Mouse (Mus musculus) thymus, postnatal 4 days (tissue): ENCODE data around the gene Rft1.

Experiments
- DNase-seq: peaks from one replicate; pipeline ENCODE4 v3.0.0; 2021

The Rft1 gene

DNA sequence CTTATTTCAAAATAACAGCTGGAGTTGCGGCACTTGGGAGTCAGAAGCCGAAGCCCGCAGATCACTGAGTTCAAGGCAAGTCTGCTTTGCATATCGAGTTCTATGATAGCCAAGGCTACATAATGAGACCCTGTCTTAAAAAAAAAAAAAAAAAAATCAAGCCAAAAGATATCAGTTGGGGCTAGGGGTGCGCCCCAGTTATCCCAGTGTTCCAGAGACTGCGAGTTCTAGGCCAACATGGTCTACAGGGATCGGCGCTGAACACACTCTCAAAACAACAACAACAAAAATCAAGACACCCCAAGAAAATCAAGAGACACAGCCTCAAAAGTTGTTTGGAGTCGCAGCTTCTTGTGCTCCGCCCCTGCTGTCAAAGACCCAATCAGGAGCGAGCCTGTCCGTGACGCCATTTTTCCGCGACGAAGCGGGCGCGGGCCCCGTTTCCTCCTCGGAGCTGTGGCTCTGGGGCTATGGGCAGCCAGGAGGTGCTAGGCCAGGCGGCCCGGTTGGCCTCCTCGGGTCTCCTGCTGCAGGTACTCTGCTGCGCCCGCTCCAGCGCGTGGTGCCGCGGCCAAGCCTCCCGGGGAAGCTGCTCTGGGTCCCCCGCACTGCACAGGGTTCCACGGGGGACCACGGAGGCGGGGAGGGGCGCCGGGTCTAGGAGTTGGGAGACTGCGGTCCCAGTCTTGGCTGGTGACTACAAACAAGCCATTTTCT, at the start of gene Rft1:
Rft1 (plus strand) TSS at position 418 of the 717 bp plus-strand sequence.
- DNase-seq, result peak; percentile 99

DNA sequence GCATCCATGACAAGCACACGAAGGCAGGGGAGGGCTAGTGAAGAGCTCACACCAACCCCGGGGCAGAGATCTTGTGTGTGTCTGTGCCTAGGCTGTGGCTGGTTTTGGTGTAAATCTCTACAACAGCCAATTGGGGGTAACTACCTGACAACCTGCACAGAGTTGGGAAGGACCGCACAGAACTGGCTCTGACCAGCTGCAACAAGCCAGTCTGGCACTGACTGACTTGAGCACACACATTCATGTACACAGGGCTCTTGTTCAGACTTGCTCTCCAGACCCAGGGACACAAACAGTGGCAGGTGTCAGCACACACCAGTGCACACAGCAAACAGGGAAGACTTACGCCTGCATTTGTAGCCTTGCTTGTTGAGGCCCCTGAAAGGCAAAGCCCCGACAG, 47.3 kb upstream of the Rft1 start:
- DNase-seq, result no peak

DNA sequence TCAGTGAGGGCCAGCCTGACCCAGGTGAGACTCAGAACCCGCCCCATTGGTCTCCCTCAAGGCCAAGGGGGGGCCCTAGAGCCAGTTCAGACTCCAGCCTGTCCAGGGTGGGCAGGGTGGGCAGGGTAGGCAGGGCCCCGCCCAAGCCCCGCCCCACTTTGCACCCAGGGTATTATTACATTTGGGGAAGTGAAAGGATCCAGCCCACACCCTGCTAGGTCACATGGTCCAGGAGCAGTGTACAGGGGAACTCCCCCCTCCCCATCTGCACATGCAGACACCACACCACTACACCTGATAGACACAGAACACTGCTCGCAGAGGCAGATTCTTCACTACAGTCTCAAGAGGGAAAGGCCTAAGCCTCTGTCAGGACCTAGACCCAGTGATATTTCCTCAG, 46.5 kb upstream of the Rft1 start:
- no peak for DNase-seq

DNA sequence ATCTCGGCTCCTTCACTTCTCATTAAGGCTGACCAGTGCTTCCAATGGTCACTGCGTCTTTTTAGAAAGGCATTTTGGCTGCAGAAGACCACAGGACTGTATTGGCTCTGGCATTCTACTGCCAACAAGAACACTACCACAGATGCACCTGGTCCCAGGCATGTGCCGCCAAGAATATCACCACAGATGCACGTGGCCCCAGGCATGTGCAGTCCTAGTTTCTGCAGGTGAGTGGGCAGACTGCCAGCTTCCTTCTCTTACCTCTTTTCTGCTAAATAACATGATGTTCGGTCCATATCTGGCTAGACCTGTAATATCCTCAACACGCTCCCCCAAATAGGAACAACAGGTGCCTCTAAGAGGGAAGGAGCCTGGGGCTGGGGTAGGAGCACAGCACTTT, 46.0 kb upstream of the Rft1 start:
- no peak for DNase-seq

DNA sequence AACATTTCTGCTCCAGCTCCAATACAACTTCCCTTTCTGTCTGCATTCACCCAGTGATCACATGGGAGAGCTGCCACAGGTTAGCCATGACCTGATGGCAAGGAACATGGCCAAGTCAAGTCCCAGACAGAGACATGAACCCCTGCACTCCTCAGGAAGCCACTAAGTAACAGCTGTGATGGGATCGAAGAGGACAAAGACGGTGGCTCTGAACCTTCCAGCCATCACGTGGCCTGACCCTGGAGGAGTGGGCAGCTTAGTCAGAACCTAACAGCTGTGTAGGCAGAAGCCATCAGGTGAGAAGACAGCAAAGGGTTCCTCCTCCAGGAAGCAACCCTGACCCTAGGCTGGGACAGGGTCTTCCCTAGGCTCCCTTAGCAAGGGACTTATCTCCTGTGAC, 44.7 kb upstream of the Rft1 start:
- DNase-seq, result no peak

DNA sequence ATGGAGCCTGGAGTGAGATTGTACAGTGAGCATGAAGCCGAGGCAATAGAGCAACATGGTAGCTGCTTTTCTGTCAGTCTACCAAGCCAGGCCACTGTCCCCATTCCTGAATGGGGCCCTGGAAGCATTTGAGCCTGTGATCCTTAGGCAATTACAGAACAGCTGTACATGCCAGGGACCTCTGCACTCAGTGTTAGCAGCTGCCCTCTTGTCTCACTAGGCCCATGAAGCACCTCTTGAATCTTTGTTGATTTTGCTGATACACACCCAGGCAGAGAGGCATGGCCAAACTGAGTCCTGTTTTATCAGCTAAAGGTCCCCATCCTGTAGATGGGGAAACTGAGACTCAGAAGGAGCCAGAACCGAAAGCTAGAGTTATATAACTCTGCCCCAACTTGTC, 43.9 kb upstream of the Rft1 start:
- no peak for DNase-seq

DNA sequence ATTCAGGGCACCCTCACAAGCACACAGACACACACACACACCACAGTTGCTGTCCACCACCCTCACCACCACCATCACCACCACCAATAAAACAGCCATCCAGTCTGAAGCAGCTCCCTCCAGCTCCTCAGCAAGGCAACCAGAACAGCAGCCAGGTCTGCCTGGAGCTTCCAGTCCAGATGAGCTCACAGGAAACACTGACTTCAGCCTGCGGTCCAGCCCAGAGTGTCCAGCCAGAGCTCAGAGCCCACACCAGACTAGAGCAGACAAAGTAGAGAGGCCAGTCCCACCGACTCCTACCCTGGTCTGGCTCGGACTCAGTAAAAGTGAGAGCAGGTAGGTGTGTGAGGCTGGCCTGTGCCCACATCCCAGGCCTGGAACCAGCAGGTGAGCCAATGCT, 43.2 kb upstream of the Rft1 start:
- DNase-seq, result no peak

DNA sequence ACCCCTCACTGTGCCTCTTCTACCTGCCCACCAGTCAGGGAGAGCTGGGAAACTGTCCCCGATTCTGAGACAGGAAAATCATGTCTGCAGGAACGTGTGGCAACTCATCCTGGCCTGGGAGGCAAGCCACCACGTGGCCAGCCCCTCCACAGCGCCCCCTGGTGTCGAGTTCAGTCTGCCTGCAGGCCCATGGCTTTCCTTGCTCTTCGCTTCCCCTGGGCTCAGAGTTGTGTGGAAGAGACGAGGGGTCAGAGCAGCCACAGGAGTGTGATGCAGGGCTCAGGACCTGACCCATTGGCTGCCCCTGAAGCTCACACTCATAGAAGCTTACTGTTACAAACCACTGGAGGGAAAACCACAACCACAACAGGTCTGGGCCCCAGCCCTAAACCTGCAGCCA, 41.6 kb upstream of the Rft1 start:
- DNase-seq, result peak; percentile 95

DNA sequence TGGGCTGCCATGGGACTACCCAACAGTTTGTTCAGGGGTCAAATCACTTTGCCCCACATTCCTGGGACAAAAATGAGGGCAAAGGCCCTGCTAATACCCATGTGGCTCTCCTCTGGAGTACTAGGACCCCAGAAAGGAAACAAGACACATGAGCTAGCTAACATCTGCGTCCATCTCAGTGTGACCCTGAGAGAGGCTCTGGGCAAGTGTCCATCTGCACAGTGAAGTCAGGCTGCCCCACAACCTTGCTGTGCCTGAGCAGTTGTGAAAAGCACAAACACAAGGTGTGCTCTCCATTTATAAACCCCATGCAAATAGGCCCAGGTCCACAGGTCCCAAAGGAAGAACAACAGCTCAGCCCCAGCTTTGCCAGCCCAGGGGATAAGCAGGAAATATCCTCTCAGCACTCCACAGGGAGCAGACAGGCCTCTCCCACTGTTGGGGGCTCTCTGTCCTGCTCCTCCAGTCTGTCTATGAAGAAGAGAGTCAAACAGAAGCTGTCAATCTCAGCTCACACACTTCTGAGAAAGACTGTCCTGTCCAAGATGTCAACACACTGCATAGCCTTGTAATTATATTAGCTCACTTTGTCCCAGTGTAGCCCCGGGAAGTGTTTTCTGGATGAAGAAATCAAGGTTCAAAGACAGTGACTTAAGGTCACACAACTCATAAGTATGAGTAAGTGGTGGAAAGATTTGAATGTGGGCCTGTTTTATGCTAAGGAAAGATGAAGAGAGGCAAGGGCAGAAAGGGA, 41.0 kb upstream of the Rft1 start:
- no peak for DNase-seq

DNA sequence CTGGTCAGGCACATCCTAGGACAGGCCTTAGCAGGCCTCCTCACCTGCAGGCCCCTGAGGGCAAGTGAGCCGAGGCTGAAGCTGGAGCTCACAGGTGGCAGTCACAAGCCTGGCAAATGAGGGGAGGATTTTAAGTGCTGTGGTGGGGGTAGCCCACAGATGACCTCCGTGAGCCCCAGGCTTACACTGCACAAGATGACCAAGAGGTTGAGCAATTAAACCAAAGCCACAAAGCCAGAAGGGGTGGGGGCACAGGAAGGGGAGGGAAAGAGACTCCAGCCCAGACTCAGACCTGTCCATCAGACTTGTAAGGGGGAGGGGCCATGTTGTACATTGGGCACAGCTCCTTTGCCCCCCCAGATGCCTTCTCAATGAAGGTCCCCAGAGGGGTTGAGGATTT, 37.4 kb upstream of the Rft1 start:
- DNase-seq, result no peak

DNA sequence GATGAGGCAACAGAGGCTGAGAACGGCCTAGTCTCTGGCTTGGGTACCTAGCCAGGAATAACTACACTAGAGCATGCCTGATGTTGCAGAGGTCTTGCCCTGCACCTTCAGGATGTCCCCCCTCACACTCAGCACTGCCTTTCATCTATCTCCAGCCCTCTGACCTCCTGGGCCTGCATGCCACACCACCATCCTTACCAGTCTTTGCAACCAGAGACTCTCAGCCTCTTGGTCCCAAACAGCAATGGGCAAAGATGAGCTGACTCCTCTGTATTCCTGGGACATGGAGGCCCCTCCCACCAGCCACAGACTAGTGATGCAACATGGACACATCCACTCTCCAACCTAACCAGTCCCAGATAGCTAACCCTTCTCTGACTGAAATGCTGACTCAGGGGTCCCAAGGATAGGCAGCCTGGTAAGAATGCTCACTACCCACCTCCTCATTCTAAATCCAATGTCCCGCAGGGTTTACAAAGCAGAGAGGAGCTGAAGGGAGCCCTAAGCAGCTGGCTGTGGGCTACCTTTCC, 35.3 kb upstream of the Rft1 start:
- no peak for DNase-seq

DNA sequence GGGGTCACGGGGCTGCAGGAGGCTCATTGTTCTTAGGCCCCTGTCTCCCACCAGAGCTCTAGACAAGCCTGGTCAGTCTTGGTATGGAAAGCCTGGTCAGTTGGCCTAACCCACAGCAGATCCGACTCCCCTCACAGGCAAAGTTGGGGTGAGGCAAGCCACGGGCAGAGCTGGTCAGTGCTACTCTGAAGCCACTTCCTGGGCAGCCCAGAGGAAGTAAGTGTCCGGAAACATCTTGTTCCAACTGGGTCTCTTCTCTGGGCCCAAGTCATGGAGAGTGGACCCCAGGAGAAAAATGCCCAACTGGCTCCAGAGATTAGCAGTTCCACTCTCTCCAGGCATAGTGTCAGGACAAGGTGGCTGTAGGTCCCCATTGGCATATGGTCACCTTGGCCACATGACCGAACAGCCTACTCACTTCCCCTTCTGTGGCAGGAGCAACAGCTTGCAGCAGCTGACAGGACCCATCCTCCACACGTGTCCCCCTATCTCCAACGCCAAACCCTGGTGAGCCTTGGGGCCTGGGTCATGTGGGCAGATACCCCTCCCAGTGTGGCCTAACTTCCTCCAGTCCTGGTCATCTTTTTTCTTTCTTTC, 34.1 kb upstream of the Rft1 start:
- no peak for DNase-seq

DNA sequence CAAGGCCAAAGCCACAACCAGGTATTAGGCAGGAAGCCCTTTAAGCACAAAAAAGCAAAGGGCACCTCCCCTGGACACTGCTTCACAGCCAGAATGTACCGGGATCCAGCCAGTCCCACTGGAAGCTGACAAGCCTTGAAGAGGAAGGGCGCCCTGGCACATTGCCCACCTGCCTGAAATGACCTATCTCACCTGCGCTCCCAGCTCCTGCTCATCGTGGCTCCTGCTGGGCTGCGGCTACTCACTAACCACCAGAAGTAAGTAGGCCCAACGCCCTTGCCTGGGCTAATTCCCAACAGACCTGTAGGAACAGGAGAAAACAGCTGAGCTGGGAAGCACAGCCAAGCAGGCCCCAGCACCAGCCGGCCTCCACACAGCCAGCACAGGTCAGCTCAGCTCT, 32.0 kb upstream of the Rft1 start:
- no peak for DNase-seq

DNA sequence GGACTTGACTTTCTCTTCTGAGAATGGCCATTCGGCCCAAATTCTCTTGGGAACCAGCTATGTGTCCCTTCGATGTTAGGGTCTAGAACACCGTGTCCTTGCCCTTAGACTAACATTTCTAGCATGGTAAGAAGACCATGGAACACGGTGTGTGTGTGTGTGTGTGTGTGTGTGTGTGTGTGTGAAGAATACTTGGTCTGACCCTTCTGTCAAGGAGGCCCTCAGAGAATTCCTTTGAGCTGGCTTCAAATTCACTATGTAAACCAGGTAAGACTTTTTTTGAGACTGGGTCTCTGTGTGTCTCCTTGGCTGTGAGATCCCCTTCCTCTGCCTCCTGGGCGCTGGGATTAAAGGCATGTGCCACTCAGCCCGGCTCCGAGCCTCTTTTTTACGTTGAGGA, 31.6 kb upstream of the Rft1 start:
- no peak for DNase-seq

DNA sequence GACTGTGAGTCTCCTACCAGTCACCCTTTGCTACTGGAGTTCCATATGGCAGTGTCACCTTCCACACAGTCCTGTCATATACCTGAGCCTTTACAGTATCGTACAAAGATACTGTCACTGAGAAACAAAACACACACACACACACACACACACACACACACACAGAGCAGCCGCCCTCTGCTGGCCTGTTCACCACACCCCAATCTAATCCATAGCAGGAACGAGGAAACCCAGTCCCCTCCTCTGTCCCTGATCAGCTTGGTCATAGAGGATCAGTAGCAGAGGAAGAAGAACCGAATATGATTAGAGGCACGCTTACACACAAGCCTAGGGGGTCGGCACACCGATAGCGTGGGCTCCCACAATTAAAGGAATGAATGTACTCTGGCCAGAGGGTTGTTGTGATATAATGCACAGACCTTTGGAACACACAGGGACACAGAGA, 29.9 kb upstream of the Rft1 start:
- DNase-seq, result peak; percentile 32

DNA sequence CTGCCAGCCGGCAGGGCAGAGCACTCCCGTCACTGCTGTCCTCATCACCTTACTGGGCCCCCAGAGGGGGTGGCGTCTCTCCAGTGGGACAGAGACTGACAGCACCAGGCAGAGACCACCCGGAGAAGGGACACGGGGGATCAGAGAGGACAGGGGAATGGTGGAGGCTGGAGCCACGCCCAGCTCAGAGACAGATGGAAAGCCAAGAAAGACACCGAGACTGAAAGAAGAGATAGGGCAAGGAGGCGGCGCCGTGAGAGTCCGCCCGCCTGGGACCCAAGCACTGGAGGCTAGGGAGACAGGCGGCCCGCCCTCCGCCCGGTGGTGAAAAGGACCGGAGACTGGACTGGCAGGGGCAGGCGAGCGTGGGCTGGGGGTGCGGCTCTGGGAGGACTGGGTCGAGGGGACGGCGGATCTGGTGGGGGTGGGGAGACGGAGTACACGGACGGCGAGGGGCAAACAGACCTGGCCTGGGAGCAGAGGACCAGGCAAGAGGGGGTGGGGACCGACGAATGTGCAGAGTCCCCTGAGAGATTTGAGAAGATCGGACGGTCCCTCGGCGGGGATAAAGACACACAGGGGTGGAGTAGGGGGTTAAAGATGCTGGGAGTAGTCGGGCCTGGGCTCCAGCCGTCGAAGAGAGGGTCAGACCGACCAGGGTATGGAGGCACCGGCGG, 28.9 kb upstream of the Rft1 start:
- DNase-seq, result peak; percentile 64

DNA sequence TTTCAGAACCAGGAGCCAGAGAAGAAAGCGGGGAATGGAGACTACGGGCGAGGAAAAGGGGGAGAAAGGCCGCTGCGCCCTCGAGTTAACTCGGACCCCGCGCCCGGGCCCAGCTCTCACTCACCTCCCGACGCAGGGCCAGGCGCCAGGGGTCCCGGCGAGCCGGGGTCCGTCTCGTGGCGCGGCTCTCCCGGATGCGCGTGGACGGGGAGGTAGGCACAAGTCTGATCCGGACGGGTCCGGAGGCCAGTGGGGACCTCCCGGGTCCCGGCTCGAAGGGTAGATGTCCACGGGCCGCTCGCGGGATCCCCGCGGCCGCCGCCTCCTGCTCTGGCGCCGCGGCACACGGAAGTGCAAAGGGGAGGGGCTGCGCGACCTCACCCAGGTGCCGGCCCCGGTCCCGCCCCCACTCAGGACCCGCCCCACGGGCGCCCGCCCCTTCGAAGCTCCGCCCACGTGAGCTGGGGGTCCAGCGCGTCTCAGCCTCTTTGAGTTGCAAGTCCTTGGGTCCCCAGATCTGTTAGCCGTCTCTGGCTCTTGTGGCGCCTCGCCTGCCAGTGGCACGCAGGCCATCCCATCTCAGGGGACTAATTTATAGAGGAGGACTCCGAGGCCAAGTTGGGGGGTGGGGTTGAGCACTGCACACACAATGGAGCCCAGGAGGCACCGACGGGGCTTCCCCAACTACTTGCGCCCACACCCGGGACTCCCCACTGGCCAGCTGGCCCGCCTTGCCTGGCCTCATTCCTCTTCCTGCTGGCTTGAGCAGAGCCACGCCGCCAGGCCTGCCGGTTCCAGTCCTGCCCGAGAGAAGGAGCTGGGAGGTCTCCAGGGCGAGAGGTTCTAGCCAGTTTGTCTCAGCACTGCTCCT, 28.1 kb upstream of the Rft1 start, which contains the start of gene Prkcd:
Prkcd (minus strand) TSS at position 355 of the 871 bp plus-strand sequence.
- peak; percentile 96 for DNase-seq

DNA sequence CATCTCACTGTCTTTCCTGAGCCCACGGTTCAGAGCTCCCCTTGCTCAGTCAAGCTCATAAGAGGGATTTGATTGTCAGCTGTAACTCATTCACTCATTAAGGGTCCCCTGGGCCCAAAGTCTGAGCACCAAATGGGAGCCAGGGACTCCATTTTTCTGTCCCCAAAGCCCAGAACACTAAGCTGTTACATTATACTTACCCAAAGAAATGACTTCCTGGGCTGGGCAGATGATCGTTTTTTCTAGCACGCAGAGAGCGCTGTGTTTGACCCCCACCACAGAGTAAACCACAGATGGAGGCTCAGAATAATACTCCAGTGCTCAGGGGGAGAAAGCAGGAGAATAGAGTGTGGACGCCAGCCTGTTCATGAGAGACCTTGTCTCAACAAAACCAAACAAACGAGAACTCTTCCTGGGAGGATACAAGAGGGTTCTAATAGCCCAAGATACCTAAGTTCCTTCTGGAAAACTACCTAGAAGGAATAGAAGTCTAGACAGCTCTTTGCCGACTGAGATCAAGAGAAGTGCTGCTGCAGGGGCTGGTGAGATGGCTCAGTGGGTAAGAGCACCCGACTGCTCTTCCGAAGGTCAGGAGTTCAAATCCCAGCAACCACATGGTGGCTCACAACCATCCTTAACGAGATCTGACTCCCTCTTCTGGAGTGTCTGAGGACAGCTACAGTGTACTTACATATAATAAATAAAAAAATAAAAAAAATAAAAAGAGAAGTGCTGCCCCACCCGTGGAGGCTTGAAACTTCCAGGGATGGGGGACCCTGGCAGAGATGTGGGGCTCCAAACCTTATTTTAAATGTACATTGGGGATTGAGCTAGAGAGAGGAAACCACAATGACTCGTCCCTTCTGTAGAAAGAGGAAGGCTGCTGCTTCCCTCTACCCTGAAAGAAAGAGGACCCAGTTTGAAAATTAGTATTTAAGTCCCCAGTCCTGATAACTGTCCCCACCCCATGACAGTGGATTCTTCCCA, 27.1 kb upstream of the Rft1 start:
- DNase-seq, result no peak

DNA sequence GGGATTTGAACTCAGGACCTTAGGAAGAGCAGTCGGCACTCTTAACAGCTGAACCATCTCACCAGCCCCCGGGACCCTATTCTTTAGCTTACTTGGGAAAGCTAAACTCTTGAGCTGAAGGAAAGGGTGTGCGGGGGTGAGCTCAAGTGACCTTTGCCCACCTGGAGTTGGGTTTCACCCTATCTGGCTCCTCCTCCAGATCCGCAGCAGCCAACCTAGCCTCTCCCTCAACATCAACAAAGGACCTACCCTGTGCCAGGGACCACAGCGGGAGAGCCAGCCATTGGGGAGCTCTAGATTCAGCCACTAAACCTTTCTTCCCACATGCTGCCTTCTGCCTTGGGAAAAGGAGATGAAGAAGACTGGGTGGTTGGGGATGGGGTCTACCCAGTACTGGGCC, 25.9 kb upstream of the Rft1 start:
- DNase-seq, result no peak

DNA sequence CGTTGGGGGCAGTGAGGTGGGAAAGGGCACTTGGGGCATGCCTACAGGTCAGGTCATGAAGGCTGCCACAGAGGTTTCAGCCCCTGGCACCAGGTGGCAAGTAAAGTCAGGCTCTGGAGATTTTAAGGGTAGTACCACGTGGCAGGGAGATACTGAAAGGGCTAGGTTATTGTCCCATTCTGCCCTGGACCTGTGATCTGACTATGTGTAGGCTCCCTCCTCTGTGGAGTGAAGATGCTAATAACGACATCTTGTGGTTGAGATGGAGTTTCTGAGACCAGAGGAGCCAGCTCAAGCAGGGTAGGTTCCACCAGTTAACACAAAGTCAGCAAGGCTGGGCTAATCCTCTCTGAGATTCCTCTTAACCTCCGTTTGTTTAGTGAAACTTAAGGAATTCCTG, 24.3 kb upstream of the Rft1 start:
- no peak for DNase-seq
